Mouse (Mus musculus) forebrain, embryonic 16.5 days (tissue): ENCODE results near the gene Dnajc5g. TPM values are rescaled to one million over a fixed set of nuclear protein-coding genes. Genes with fewer than 3 reads are reported as not detected.

Source experiments
- polyA plus RNA-seq: library from polyadenylated mRNA; unstranded; fragments of >200 nt; fragmentation: Nextera tagmentation; extraction: Ambion mirVana; gene quantifications from 2 replicates; pipeline ENCODE4 v1.2.1, GENCODE M21; 2015

The Dnajc5g gene
- polyA plus RNA-seq, 1 experiment from 2014 or later: not detected

Other genes starting within 250 kb of the Dnajc5g start
- 50.6 and 52.7 TPM in 2 replicates for gene Tmem214, start 238.3 kb upstream of the Dnajc5g start, polyA plus RNA-seq
- gene Agbl5, start 217.6 kb upstream of the Dnajc5g start, polyA plus RNA-seq: 22.7 and 23.3 TPM in 2 replicates
- gene Ost4, start 198.5 kb upstream of the Dnajc5g start, polyA plus RNA-seq: 216 and 217 TPM in 2 replicates
- 13.5 and 20.5 TPM in 2 replicates for gene Emilin1, start 192.9 kb upstream of the Dnajc5g start, polyA plus RNA-seq
- 6.3 and 7.7 TPM in 2 replicates for gene Khk, start 184.9 kb upstream of the Dnajc5g start, polyA plus RNA-seq
- gene Cgref1, start 160.7 kb upstream of the Dnajc5g start, polyA plus RNA-seq: 15.8 and 29.0 TPM in 2 replicates
- gene Preb, start 145.9 kb upstream of the Dnajc5g start, polyA plus RNA-seq: 135 and 140 TPM in 2 replicates
- not detected in 2 replicates for gene Tcf23, start 137.6 kb upstream of the Dnajc5g start, polyA plus RNA-seq
- 155 and 158 TPM in 2 replicates for gene Atraid, start 58.0 kb upstream of the Dnajc5g start, polyA plus RNA-seq
- 15.7 and 18.2 TPM in 2 replicates for gene Slc5a6, start 57.4 kb upstream of the Dnajc5g start, polyA plus RNA-seq
- 19.8 and 20.1 TPM in 2 replicates for gene Cad, start 51.5 kb upstream of the Dnajc5g start, polyA plus RNA-seq
- gene Slc30a3, start 2.0 kb downstream of the Dnajc5g start, polyA plus RNA-seq: 1.6 and 1.9 TPM in 2 replicates
- not detected in 2 replicates for gene Trim54, start 10.4 kb downstream of the Dnajc5g start, polyA plus RNA-seq
- gene Ucn, start 32.5 kb downstream of the Dnajc5g start, polyA plus RNA-seq: not detected in 2 replicates
- gene Mpv17, start 48.0 kb downstream of the Dnajc5g start, polyA plus RNA-seq: 49.4 and 50.1 TPM in 2 replicates
- 1.8 and 2.5 TPM in 2 replicates for gene Gm29609, start 73.6 kb downstream of the Dnajc5g start, polyA plus RNA-seq
- gene Gtf3c2, start 73.9 kb downstream of the Dnajc5g start, polyA plus RNA-seq: 72.1 and 79.4 TPM in 2 replicates
- 131 and 139 TPM in 2 replicates for gene Snx17, start 86.9 kb downstream of the Dnajc5g start, polyA plus RNA-seq
- gene Eif2b4, start 87.1 kb downstream of the Dnajc5g start, polyA plus RNA-seq: 91.0 and 93.4 TPM in 2 replicates
- 13.0 and 14.7 TPM in 2 replicates for gene Zfp513, start 96.0 kb downstream of the Dnajc5g start, polyA plus RNA-seq
- 169 and 175 TPM in 2 replicates for gene Ppm1g, start 114.4 kb downstream of the Dnajc5g start, polyA plus RNA-seq
- gene Nrbp1, start 134.6 kb downstream of the Dnajc5g start, polyA plus RNA-seq: 169 and 170 TPM in 2 replicates
- 0.99 TPM in 1 of 2 replicates, not detected in the other for gene Gm9970, start 134.9 kb downstream of the Dnajc5g start, polyA plus RNA-seq
- 2.4 and 3.8 TPM in 2 replicates for gene Krtcap3, start 145.4 kb downstream of the Dnajc5g start, polyA plus RNA-seq
- gene Ift172, start 184.8 kb downstream of the Dnajc5g start, polyA plus RNA-seq: 34.2 and 39.4 TPM in 2 replicates
- 81.8 and 90.6 TPM in 2 replicates for gene Fndc4, start 189.8 kb downstream of the Dnajc5g start, polyA plus RNA-seq
- gene Gckr, start 191.2 kb downstream of the Dnajc5g start, polyA plus RNA-seq: 0.27 TPM in 1 of 2 replicates, not detected in the other